Mouse (Mus musculus) kidney, postnatal 4 days (tissue): Measurements from ENCODE around the gene Cnpy3.
"Not testable (repeated sequence)": the region's sequence is repeated elsewhere in the genome, so short reads cannot be mapped to it uniquely, and the experiment has no call there.

Experiments used
- DNase-seq, 2 experiments: peaks; one replicate each; pipeline ENCODE4 v3.0.0; 2021; ENCODE audit warnings: mixed read lengths in 2 of 2

Gene Cnpy3

DNA sequence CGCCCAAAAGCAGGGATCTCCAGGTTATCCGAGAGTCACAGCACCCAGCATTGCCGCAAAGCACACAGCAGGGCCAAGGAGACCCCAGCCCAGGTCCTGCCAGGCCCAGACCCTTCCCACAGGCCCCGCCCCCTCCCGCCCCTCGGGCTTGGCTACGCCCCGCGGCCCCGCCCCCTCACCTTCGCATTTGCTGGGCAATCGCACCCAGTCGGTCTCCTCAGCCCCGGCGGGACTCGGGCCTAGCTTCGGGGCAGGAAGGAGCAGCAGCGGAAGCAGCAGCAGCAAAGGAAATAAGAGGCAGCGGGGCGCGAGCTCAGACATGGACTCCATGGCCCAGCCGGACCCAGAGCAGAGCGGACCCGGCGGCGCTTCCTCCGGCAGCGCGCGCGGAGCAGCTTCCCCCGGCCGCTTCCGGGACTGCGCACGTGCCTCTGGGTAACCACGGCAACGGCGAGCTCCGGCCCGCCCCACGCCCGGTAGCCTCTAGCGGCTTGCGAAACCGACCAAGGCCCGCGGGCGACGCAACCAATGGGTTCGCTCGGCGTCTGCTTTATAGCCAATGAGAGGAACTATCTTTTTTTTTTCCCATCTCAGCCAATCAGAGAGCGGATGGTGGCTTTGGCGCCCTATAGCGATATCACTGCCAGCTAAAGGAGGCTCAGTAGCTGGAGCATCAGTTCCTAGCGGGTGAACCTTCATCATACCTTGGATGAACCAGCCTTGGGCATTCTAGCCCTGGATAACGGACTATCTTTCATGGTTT, at the start of gene Cnpy3:
TSS of gene Cnpy3 (minus strand) at position 421 of the 763 bp plus-strand sequence.
- DNase-seq = peak; percentile 98 to 99

- no peak for DNase-seq
Measured at GRCm38 (mm10) chr17:46801761-46802160, 49.7 kb upstream of the Cnpy3 start.

DNA sequence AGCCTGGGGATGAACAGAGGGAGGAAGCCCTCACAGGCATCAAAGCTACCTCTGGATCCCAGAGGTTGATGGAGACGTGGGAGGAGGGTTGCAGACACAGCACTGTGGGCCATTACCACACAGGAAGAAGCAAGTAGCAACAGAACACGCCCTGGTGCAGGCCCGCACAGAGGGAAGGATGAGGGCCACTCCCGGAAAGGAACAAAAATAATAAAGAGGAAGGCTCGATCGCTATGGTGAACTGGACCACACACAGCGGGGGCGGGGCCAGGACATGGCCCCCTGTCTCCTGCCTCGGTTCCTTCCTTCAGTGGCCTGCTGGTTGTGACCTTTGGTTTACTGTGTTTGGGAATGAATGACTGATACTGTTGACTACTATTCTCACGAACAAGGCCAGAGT, 47.7 kb upstream of the Cnpy3 start:
- no peak for DNase-seq

- DNase-seq = no peak
Measured at GRCm38 (mm10) chr17:46797386-46797785, 45.4 kb upstream of the Cnpy3 start.

GRCm38 (mm10) chr17:46796743-46797142, 44.7 kb upstream of the Cnpy3 start:
- DNase-seq = no peak

- no peak for DNase-seq
Measured at GRCm38 (mm10) chr17:46792963-46793362, 40.9 kb upstream of the Cnpy3 start.

GRCm38 (mm10) chr17:46787974-46788373, 36.0 kb upstream of the Cnpy3 start:
- not testable (repeated sequence) for DNase-seq

- no peak for DNase-seq
Measured at GRCm38 (mm10) chr17:46786952-46787351, 34.9 kb upstream of the Cnpy3 start.

DNA sequence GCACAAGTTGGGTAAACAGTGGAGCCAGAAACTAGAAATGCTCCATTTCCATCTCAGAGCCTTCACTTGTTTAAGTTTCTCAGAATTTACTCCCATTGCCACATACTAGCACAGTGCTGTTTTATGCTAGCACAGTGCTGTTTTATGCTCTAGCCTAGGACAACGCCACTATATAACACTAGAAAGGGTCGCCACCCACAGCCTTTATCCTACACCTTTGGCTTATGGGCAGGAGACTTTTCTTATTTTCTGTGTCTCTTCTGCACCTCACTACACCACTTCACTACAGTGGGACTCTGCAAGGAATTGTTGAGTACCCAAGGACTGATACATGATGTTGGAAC, 31.2 kb upstream of the Cnpy3 start:
- no peak for DNase-seq

GRCm38 (mm10) chr17:46782341-46783221, 30.6 kb upstream of the Cnpy3 start, which contains the start of gene Rpl7l1:
TSS of gene Rpl7l1 (minus strand) at chr17:46782672.
- DNase-seq = peak; percentile 93 to 96

GRCm38 (mm10) chr17:46781876-46782275, 29.9 kb upstream of the Cnpy3 start:
- DNase-seq = peak in 1 of 2 experiments; percentile 20

DNA sequence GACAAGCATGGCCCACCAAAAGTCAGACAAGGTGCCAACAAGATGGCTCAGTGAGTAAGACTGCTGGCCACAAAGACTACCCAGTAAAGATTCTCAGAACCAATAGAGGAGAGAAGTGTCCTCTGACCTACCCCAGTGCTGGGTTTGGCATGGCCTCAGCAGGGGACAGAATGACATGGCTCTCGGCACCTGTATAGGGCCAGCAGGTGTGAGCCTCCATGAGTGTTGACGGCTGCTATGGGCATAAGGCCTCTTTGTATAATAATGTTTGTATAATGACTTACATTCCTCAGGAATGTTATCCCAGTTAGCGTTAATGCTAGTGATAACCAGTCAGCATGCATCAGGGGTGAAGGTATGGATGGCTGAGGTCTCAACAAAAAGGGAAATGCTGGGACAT, 24.1 kb upstream of the Cnpy3 start:
- DNase-seq = no peak

- peak in 1 of 2 experiments; percentile 5 for DNase-seq
Measured at GRCm38 (mm10) chr17:46775070-46775469, 23.1 kb upstream of the Cnpy3 start.

DNA sequence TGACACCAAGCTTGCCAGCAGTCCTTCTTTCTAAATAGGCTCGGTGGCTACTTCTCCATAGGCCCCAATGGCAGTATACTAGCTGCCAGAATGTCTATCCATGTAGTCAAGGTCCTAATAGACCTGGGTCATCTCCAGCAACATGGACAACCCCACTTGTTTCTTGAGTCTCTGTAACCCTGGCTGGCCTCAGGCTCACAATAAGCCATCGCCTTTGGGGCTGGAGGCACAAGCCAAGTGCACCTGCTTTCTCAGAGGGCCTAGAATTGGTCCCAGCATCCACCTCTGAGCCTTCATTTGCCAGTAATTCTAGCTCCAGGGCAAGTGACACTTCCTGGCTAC, 22.1 kb upstream of the Cnpy3 start:
- DNase-seq = peak in 1 of 2 experiments; percentile 12

DNA sequence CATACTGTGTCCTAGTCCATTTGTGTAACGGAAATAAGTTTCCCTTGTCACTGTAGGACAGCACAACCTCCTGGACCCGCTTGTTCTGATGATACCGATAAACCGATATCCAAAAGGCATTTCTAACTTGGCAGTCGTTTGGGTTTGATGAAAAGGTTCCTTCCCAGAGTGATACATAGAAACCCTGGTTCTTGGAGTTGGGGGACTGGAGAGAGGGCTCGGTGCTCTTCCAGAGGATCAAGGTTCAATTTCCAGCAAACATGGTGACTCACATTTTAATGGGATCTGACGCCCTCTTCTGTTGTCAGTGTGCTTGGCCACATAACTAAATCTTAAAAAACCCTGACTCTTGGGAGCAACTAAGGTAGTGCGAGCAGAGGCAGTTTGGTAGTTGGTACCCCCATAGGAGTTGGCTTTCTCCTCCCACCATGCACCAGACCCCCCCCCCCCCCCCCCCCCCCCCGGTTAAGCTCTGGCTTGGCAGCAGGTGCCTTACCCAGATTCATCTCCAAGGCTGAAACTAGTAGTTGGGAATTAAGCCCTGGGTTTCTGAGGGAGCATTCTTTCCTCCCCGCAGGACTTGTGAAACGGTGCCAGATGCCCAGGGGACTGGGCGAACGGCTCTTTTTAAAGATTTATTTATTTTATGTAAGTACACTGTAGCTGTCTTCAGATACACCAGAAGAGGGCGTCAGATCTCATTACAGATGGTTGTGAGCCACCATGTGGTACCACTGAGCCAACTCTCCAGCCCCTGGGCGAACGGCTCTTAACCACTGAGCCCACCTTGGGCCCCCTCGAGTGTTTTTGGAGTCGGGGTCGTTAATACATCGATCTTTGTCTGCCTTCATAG, 21.5 kb upstream of the Cnpy3 start:
- peak; percentile 17 to 19 for DNase-seq

GRCm38 (mm10) chr17:46772404-46773277, 20.6 kb upstream of the Cnpy3 start, which contains the start of gene 2310039H08Rik:
TSS of gene 2310039H08Rik (plus strand) at chr17:46772635.
- DNase-seq = peak; percentile 85 to 92

DNA sequence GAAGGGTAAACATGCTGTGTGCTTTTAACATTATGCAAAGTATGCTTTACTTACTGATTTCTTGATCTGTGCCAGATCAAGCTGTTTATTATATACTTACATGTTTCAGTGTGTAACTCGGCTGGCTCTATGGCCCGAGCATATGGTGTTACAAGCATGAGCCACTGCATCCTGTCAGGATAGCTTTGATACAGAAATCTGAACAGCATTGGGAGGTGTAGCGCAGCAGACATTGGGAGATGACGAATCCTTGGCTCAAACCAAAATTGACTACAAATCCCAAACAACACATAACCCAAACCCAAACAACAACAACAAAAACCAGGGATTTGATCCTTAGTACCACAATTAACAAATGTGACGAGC, 20.0 kb upstream of the Cnpy3 start:
- DNase-seq = no peak

- peak; percentile 9 to 13 for DNase-seq
Measured at GRCm38 (mm10) chr17:46771616-46772015, 19.6 kb upstream of the Cnpy3 start.

GRCm38 (mm10) chr17:46771025-46771424, 19.0 kb upstream of the Cnpy3 start:
- no peak for DNase-seq

DNA sequence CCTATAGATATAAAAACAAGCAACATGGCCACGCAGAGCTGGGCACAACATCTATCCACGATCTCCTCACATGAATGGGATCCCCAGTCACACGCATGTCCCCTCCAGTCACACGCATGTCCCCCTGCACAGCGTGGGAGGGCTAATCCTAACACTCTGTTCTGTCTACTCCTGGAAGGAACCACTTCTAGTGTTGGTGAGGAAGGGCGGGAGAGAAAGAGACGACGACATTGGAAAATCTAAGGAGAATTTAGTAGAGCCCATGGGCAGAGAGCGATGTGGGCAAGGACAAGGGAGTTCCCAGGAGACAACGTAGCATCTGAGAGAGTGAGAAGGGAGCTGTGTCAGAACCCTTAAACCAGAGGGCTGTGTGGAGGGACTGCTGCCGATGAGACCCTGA, 18.5 kb upstream of the Cnpy3 start:
- DNase-seq = no peak

DNA sequence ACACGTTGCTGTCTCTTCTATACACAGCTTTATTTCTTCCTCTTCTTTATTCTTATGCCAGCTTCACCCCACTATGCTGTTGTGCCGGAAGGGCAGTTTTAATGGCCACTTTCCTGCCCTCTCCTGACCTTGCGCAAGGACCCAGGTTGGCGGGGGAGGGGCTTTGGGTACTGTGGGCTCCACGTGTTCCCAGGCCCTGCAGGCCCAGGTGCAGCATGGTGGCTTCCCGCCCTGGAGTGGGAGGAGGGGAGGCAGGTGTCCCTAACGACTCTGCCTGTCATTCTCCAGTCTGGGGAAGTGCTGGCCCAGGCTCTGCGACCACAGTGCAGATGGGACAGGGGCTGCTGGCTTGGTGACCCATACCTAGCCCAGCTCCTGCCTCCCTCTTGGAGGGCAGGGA, 15.9 kb upstream of the Cnpy3 start:
- peak; percentile 58 to 70 for DNase-seq

DNA sequence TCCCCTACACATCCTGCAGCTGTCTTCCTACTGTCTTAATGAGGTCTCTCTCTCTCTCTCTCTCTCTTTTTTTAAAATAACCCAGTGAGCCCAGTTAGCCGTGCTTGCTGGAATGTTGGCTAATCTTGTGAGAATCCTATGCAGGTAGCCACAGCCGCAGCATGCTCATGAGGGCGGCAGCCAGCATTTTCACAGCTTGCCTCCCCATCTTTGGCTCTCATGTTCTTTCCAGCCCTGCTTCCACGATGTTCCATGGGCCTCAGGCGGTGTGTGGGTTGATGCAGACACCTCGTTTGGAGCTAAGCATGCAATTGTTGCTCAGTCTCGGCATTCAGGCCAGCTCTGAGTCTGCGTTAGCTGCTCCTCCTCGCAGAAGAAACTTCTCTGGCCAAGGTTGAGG, 12.9 kb upstream of the Cnpy3 start:
- not testable (repeated sequence) for DNase-seq
